ENCODE assay signal across 9 mouse cellular contexts in the genomic region with DNA sequence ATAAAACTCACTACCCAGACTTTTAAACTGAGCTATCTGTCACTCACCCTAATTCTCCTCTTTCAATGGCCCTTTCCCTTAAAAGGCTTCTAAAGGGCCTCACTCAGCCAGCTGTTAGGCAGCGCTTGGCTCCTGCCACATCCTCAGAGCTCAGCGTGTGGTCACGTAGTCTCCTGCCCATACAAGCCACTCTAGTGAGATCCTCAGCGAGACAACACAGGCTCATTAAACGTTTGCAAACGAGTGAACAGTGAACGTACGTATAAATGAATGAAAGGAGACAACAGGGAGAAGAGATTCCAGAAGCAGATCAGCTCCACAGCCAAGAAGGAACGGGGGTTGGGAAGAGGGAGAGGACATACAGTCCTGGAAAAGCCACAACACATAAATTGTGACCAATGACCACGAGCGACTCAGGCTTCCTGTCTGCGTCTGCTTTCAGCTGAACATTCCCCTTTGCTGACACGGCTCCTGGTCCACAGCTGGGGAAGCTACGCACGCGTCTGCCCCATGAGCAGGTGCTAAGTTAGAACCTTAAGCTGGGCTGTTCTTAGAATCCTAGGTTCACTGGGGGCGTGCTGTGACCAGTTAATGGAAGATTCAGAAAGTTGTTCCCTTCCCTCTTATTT. TPM values are rescaled to one million over a fixed set of nuclear protein-coding genes. Genes with fewer than 3 reads are reported as not detected.
DNase-seq lines count a peak whose midpoint lies in the region; ATAC-seq lines count a peak whose summit lies in the region.
"Had no signal": no experiment of that assay in that cellular context is flagged by ENCODE, and none has a peak within 500 bp of the region (broad histone marks: within the 10 kb centered on the region; RNA-seq: fewer than 3 reads in every experiment).

No protein-coding gene starts in this region.

- no peak overlapping the region for H3K4me2 ChIP-seq in midbrain, embryonic 11.5 days

- no peak for DNase-seq in heart, embryonic 10.5 days (ENCODE audit: low spot score)
- no peak for DNase-seq in heart, postnatal 4 days
- DNase-seq in Muller cell, postnatal 12 days (ENCODE audit: inconsistent ontology term), result peak; percentile 54
- peak; percentile 28 for DNase-seq in hindbrain, embryonic 10.5 days (ENCODE audit: low spot score)
- DNase-seq in midbrain, embryonic 11.5 days (ENCODE audit: low spot score, missing footprints), result peak; percentile 89
- no peak for DNase-seq in urinary bladder, postnatal 14 days (ENCODE audit: low spot score)
- no peak for DNase-seq in left cerebral cortex, postnatal 4 days
- DNase-seq: right cerebral cortex, adult 18-20 months had no signal

- WGBS in heart, embryonic 10.5 days, result 25% methylated on average over 17 of the region's 17 CpGs
- WGBS in hindbrain, embryonic 10.5 days, result 17% methylated on average over 17 of the region's 17 CpGs
- WGBS in midbrain, embryonic 11.5 days, result 16% methylated on average over 17 of the region's 17 CpGs

- H3K27me3 ChIP-seq in heart, embryonic 10.5 days (ENCODE audit: insufficient read depth, poor library complexity, severe bottlenecking), result no peaks in the 10 kb centered on the region
- H3K27me3 ChIP-seq in hindbrain, embryonic 10.5 days (ENCODE audit: insufficient read depth, poor library complexity, severe bottlenecking), result no peaks in the 10 kb centered on the region
- H3K27me3 ChIP-seq in midbrain, embryonic 11.5 days (ENCODE audit: control insufficient read depth, insufficient read depth, low read length), result no peaks in the 10 kb centered on the region

- H3K4me3 ChIP-seq in heart, embryonic 10.5 days, result 0 out of 2 replicates have a peak overlapping the region, but pooled peaks have one; percentile 20
- H3K4me3 ChIP-seq in hindbrain, embryonic 10.5 days, result no peak overlapping the region
- H3K4me3 ChIP-seq in midbrain, embryonic 11.5 days (ENCODE audit: low read depth, low read length), result no peak overlapping the region

- peaks cover 40% of the 10 kb centered on the region for H3K4me1 ChIP-seq in heart, embryonic 10.5 days
- H3K4me1 ChIP-seq in hindbrain, embryonic 10.5 days (replicated peaks), result peaks cover 65% of the 10 kb centered on the region
- peaks cover 40% of the 10 kb centered on the region for H3K4me1 ChIP-seq in midbrain, embryonic 11.5 days (ENCODE audit: control insufficient read depth, insufficient read depth, low read length)

- no peaks in the 10 kb centered on the region for H3K9me3 ChIP-seq in heart, embryonic 10.5 days
- H3K9me3 ChIP-seq in hindbrain, embryonic 10.5 days, result no peaks in the 10 kb centered on the region
- no peaks in the 10 kb centered on the region for H3K9me3 ChIP-seq in midbrain, embryonic 11.5 days (ENCODE audit: control insufficient read depth, low read length)

- H3K36me3 ChIP-seq in heart, embryonic 10.5 days, result peaks cover 3% of the 10 kb centered on the region; the same call in 1 of the 2 replicates
- no peaks in the 10 kb centered on the region for H3K36me3 ChIP-seq in hindbrain, embryonic 10.5 days
- H3K36me3 ChIP-seq in midbrain, embryonic 11.5 days (ENCODE audit: control insufficient read depth, insufficient read depth, low read length), result no peaks in the 10 kb centered on the region

- intact Hi-C loops in left cerebral cortex, postnatal 4 days (cut with DNase I), result no loop called here

- H3K27ac ChIP-seq in heart, embryonic 10.5 days, result peak overlapping the region; percentile 56
- peak overlapping the region; percentile 57 for H3K27ac ChIP-seq in hindbrain, embryonic 10.5 days
- no peak overlapping the region for H3K27ac ChIP-seq in midbrain, embryonic 11.5 days (ENCODE audit: low read depth, low read length)

- 0 out of 2 replicates have a peak, but pooled peaks have one; percentile 36 for ATAC-seq in midbrain, embryonic 11.5 days (ENCODE audit: low FRiP score)
- no peak for ATAC-seq in inflammation-experienced regulatory T-cells, adult 6 months

- no peak overlapping the region for H3K9ac ChIP-seq in midbrain, embryonic 11.5 days (ENCODE audit: low read length)

RNA-seq across cellular contexts. Expression of a gene that starts 52.3 kb away (rescaled TPM):
- polyA plus RNA-seq in heart, embryonic 10.5 days (2016; fragmentation: Nextera tagmentation; extraction: Ambion mirVana), result 26.5 and 33.0 TPM in 2 replicates
- total RNA-seq in heart, postnatal 4 days (2021), result 10 to 100 TPM; 53.9 to 54.8 TPM
- polyA plus RNA-seq in hindbrain, embryonic 10.5 days (2016; fragmentation: Nextera tagmentation; extraction: Ambion mirVana), result 16.1 and 19.3 TPM in 2 replicates
- 10.4 and 13.3 TPM in 2 replicates for polyA plus RNA-seq in midbrain, embryonic 11.5 days (2014; fragmentation: Nextera tagmentation; extraction: Ambion mirVana)
- 1 to 10 TPM in 1 of 3 experiments, under 1 TPM in 2; 0.34 to 1.7 (median 0.43) TPM for polyA plus RNA-seq in inflammation-experienced regulatory T-cells, adult 6 months (2017; shearing (Covaris generic))
- 100 to 1,000 TPM; 232 to 237 TPM for total RNA-seq in left cerebral cortex, postnatal 4 days (2021)

Comparison
In these comparisons a context has a peak if more than half of its experiments do, and no peak if none do; other contexts are left out.
1. DNase-seq: peak in Muller cell, postnatal 12 days (single experiment), hindbrain, embryonic 10.5 days (single experiment) and midbrain, embryonic 11.5 days (single experiment); none in heart, embryonic 10.5 days (single experiment), heart, postnatal 4 days (single experiment), urinary bladder, postnatal 14 days (single experiment) and left cerebral cortex, postnatal 4 days (single experiment).